ENCODE assay signal across 8 mouse cellular contexts in the genomic region with DNA sequence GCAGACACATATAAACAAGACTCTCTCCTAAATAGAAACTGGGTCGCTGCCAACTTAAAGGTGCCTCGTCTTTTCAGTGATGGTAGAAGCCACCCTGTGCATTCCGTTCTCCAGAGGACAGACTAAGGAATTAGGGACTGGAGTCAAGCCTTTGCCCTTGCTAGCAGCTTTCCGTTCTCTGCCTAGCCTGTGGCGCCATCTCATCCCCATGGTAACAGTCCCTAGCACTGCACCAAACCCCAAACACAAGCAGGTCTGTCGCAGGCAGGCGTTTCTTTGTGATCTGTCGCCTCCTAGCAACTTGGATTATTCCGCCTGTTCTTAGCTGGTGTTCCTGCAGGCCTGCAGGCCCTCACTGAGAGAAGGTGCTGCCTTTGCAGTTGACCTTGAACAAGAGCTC. TPM values are rescaled to one million over a fixed set of nuclear protein-coding genes. Genes with fewer than 3 reads are reported as not detected.
DNase-seq lines count a peak whose midpoint lies in the region; ATAC-seq and TF ChIP-seq lines count a peak whose summit lies in the region.

No protein-coding gene starts in this region.

- H3K4me1 ChIP-seq in kidney, postnatal 0 days (replicated peaks; ENCODE audit: insufficient read depth, low read length) = no peaks in the 10 kb centered on the region

- no peak for TF ChIP-seq CTCF in kidney, postnatal 0 days (IDR thresholded peaks at IDR 0.05; ENCODE audit: low read depth)

- H3K36me3 ChIP-seq in kidney, postnatal 0 days (ENCODE audit: insufficient read depth, low read length) = peaks cover 16% of the 10 kb centered on the region; the same call in 1 of the 2 replicates

- H3K27me3 ChIP-seq in kidney, postnatal 0 days (ENCODE audit: insufficient read depth, low read length) = no peaks in the 10 kb centered on the region

- H3K4me2 ChIP-seq in kidney, postnatal 0 days (ENCODE audit: low read length) = no peak overlapping the region

- no peaks in the 10 kb centered on the region for H3K9me3 ChIP-seq in kidney, postnatal 0 days (replicated peaks; ENCODE audit: low read length)

- H3K27ac ChIP-seq in kidney, postnatal 0 days = peak overlapping the region; percentile 31; the same call in 1 of the 2 replicates

- H3K4me3 ChIP-seq in kidney, postnatal 0 days (replicated peaks; ENCODE audit: low read depth, low read length) = no peak overlapping the region

- 44% methylated on average over 9 of the region's 9 CpGs for WGBS in kidney, postnatal 0 days

- H3K9ac ChIP-seq in kidney, postnatal 0 days (ENCODE audit: low read depth, low read length) = no peak overlapping the region

- peak; percentile 65 for DNase-seq in adrenal gland, adult 2 months
- no peak for DNase-seq in adrenal gland, adult 8-10 months
- peak; percentile 68 for DNase-seq in ovary, adult 18-20 months (ENCODE audit: low spot score)
- no peak for DNase-seq in ovary, postnatal 14 days (ENCODE audit: low spot score)
- DNase-seq in kidney, postnatal 0 days (ENCODE audit: low spot score) = no peak
- DNase-seq in skeletal muscle tissue, adult 2 months (ENCODE audit: low read depth, low spot score) = peak; percentile 65
- DNase-seq in urinary bladder, adult 2 months (ENCODE audit: low spot score) = no peak
- no peak for DNase-seq in cerebellum, adult 11-12 months

- ATAC-seq in kidney, postnatal 0 days (replicated peaks; ENCODE audit: low FRiP score, low read depth) = no peak

RNA-seq across cellular contexts. Expression of gene Mfrp, which starts 5.0 kb away (rescaled TPM):
- total RNA-seq in adrenal gland, adult 2 months (2021) = under 1 TPM in 1 of 2 experiments, not detected in 1; 0.10 TPM
- polyA plus RNA-seq in adrenal gland, adult 2 months (2012; rRNA removed) = 0.40 TPM in 1 of 2 replicates, not detected in the other
- under 1 TPM in 2 of 4 experiments, not detected in 2; 0.10 to 0.31 TPM for total RNA-seq in adrenal gland, adult 8-10 months (2022)
- polyA plus RNA-seq in kidney, postnatal 0 days (2015; fragmentation: Nextera tagmentation; extraction: Ambion mirVana) = 0.11 and 0.16 TPM in 2 replicates
- polyA plus RNA-seq in urinary bladder, adult 2 months (2012; rRNA removed) = 0.13 and 0.21 TPM in 2 replicates

RNA-seq across cellular contexts. Expression of gene C1qtnf5, which starts 10.5 kb away (rescaled TPM):
- 10 to 100 TPM; 11.2 to 17.6 TPM for total RNA-seq in adrenal gland, adult 2 months (2021)
- 32.4 and 34.3 TPM in 2 replicates for polyA plus RNA-seq in adrenal gland, adult 2 months (2012; rRNA removed)
- 10 to 100 TPM; 13.7 to 22.0 (median 18.7) TPM for total RNA-seq in adrenal gland, adult 8-10 months (2022)
- 9.7 and 12.3 TPM in 2 replicates for polyA plus RNA-seq in kidney, postnatal 0 days (2015; fragmentation: Nextera tagmentation; extraction: Ambion mirVana)
- 27.2 and 31.4 TPM in 2 replicates for polyA plus RNA-seq in urinary bladder, adult 2 months (2012; rRNA removed)

RNA-seq across cellular contexts. Expression of gene Gm49380, which starts 16.8 kb away (rescaled TPM):
- total RNA-seq in adrenal gland, adult 2 months (2021) = under 1 TPM; 0.12 to 0.76 TPM
- polyA plus RNA-seq in adrenal gland, adult 2 months (2012; rRNA removed) = 1.1 TPM in 1 of 2 replicates, not detected in the other
- 1 to 10 TPM in 1 of 4 experiments, under 1 TPM in 3; 0.20 to 1.1 (median 0.93) TPM for total RNA-seq in adrenal gland, adult 8-10 months (2022)
- polyA plus RNA-seq in kidney, postnatal 0 days (2015; fragmentation: Nextera tagmentation; extraction: Ambion mirVana) = not detected in 2 replicates
- 0.27 and 0.36 TPM in 2 replicates for polyA plus RNA-seq in urinary bladder, adult 2 months (2012; rRNA removed)

RNA-seq across cellular contexts. Expression of gene Rnf26, which starts 16.8 kb away (rescaled TPM):
- total RNA-seq in adrenal gland, adult 2 months (2021) = 10 to 100 TPM; 28.7 to 30.4 TPM
- polyA plus RNA-seq in adrenal gland, adult 2 months (2012; rRNA removed) = 72.9 and 76.9 TPM in 2 replicates
- total RNA-seq in adrenal gland, adult 8-10 months (2022) = 10 to 100 TPM; 29.8 to 36.7 (median 31.5) TPM
- 46.6 and 49.7 TPM in 2 replicates for polyA plus RNA-seq in kidney, postnatal 0 days (2015; fragmentation: Nextera tagmentation; extraction: Ambion mirVana)
- polyA plus RNA-seq in urinary bladder, adult 2 months (2012; rRNA removed) = 14.5 and 20.5 TPM in 2 replicates

RNA-seq across cellular contexts. Expression of gene Usp2, which starts 29.7 kb away (rescaled TPM):
- total RNA-seq in adrenal gland, adult 2 months (2021) = 10 to 100 TPM; 33.7 to 60.9 TPM
- polyA plus RNA-seq in adrenal gland, adult 2 months (2012; rRNA removed) = 10.9 and 15.2 TPM in 2 replicates
- total RNA-seq in adrenal gland, adult 8-10 months (2022) = 10 to 100 TPM; 39.1 to 77.6 (median 51.7) TPM
- 62.9 and 72.1 TPM in 2 replicates for polyA plus RNA-seq in kidney, postnatal 0 days (2015; fragmentation: Nextera tagmentation; extraction: Ambion mirVana)
- 5.8 and 12.5 TPM in 2 replicates for polyA plus RNA-seq in urinary bladder, adult 2 months (2012; rRNA removed)

Comparison
In these comparisons a context has a peak if more than half of its experiments do, and no peak if none do; other contexts are left out.
1. DNase-seq: peak in adrenal gland, adult 2 months (single experiment), ovary, adult 18-20 months (single experiment) and skeletal muscle tissue, adult 2 months (single experiment); none in adrenal gland, adult 8-10 months (single experiment), ovary, postnatal 14 days (single experiment), kidney, postnatal 0 days (single experiment), urinary bladder, adult 2 months (single experiment) and cerebellum, adult 11-12 months (single experiment).